Comparison of ENCODE assay signal across 25 mouse cellular contexts in genomic region chr5:51497910-51498517, GRCm38 (mm10).
DNase-seq lines count a peak whose midpoint lies in the region; ATAC-seq lines count a peak whose summit lies in the region.
"Had no signal": no experiment of that assay in that cellular context is flagged by ENCODE, and none has a peak within 500 bp of the region (broad histone marks: within the 10 kb centered on the region; RNA-seq: fewer than 3 reads in every experiment).

No protein-coding gene starts in this region.

- DNase-seq in hindbrain, embryonic 10.5 days (ENCODE audit: low spot score): peak; percentile 27
- DNase-seq in gastrocnemius, postnatal 14 days: no peak
- DNase-seq: adrenal gland, adult 8-10 months; gastrocnemius, postnatal 10 days; heart, adult 18-20 months; heart, postnatal 10 days; kidney, postnatal 4 days; lung, postnatal 4 days; thymus, postnatal 14 days had no signal

- no peak overlapping the region for H3K27ac ChIP-seq in hindbrain, embryonic 10.5 days
- H3K27ac ChIP-seq in hindbrain, embryonic 13.5 days: no peak overlapping the region
- no peak overlapping the region for H3K27ac ChIP-seq in hindbrain, embryonic 15.5 days (replicated peaks)
- H3K27ac ChIP-seq: embryonic facial prominence, embryonic 15.5 days; forebrain, embryonic 15.5 days; limb, embryonic 15.5 days; liver, embryonic 14.5 days; lung, embryonic 15.5 days; midbrain, embryonic 12.5 days; neural tube, embryonic 12.5 days had no signal

- H3K4me3 ChIP-seq in hindbrain, embryonic 10.5 days: no peak overlapping the region
- H3K4me3 ChIP-seq in hindbrain, embryonic 13.5 days: no peak overlapping the region
- H3K4me3 ChIP-seq in megakaryocyte, embryonic 14.5 days (replicated peaks): peak overlapping the region; percentile 12
- no peak overlapping the region for H3K4me3 ChIP-seq in hindbrain, embryonic 15.5 days
- H3K4me3 ChIP-seq: embryonic facial prominence, embryonic 15.5 days; forebrain, embryonic 15.5 days; heart, embryonic 12.5 days; limb, embryonic 15.5 days; lung, embryonic 15.5 days; midbrain, embryonic 12.5 days; neural tube, embryonic 12.5 days had no signal

- H3K9me3 ChIP-seq in hindbrain, embryonic 10.5 days: no peaks in the 10 kb centered on the region
- H3K9me3 ChIP-seq in hindbrain, embryonic 13.5 days: no peaks in the 10 kb centered on the region
- H3K9me3 ChIP-seq in megakaryocyte, embryonic 14.5 days: peaks cover 11% of the 10 kb centered on the region
- no peaks in the 10 kb centered on the region for H3K9me3 ChIP-seq in hindbrain, embryonic 15.5 days
- H3K9me3 ChIP-seq: embryonic facial prominence, embryonic 15.5 days; forebrain, embryonic 15.5 days; heart, embryonic 12.5 days; limb, embryonic 15.5 days; lung, embryonic 15.5 days; midbrain, embryonic 12.5 days; neural tube, embryonic 12.5 days had no signal

- WGBS in hindbrain, embryonic 10.5 days: 58% methylated on average over 9 of the region's 9 CpGs
- 43% methylated on average over 9 of the region's 9 CpGs for WGBS in hindbrain, embryonic 13.5 days
- WGBS in hindbrain, embryonic 15.5 days: 49% methylated on average over 9 of the region's 9 CpGs

- H3K9ac ChIP-seq in hindbrain, embryonic 13.5 days: no peak overlapping the region
- H3K9ac ChIP-seq in hindbrain, embryonic 15.5 days: no peak overlapping the region
- H3K9ac ChIP-seq: embryonic facial prominence, embryonic 15.5 days; forebrain, embryonic 15.5 days; heart, embryonic 12.5 days; limb, embryonic 15.5 days; liver, embryonic 14.5 days; lung, embryonic 15.5 days; midbrain, embryonic 12.5 days; neural tube, embryonic 12.5 days had no signal

- ATAC-seq in hindbrain, embryonic 13.5 days (ENCODE audit: low FRiP score): no peak
- no peak for ATAC-seq in megakaryocyte, adult 5-6 weeks (ENCODE audit: poor library complexity, severe bottlenecking)
- ATAC-seq in common myeloid progenitor, adult 5-6 weeks (replicated peaks; ENCODE audit: low read depth, poor library complexity, severe bottlenecking): peak; percentile 47
- ATAC-seq in hindbrain, embryonic 15.5 days (ENCODE audit: low FRiP score, low read depth): peak; percentile 54
- ATAC-seq in megakaryocyte-erythroid progenitor cell, adult 5-6 weeks (replicated peaks; ENCODE audit: low FRiP score, low TSS enrichment, poor library complexity, severe bottlenecking): no peak
- ATAC-seq: activated CD4-positive, CD25-positive, alpha-beta regulatory T cell, adult 4 months; forebrain, embryonic 15.5 days; intestine, postnatal 0 days had no signal

- intact Hi-C loops in gastrocnemius, postnatal 14 days (cut with DNase I; ENCODE audit: low total_unique reads): no loop called here

- H3K36me3 ChIP-seq in hindbrain, embryonic 10.5 days: no peaks in the 10 kb centered on the region
- H3K36me3 ChIP-seq in hindbrain, embryonic 13.5 days: no peaks in the 10 kb centered on the region
- no peaks in the 10 kb centered on the region for H3K36me3 ChIP-seq in megakaryocyte, embryonic 14.5 days (replicated peaks; ENCODE audit: low read length)
- H3K36me3 ChIP-seq in hindbrain, embryonic 15.5 days: no peaks in the 10 kb centered on the region
- H3K36me3 ChIP-seq: embryonic facial prominence, embryonic 15.5 days; forebrain, embryonic 15.5 days; limb, embryonic 15.5 days; lung, embryonic 15.5 days; midbrain, embryonic 12.5 days; neural tube, embryonic 12.5 days had no signal

- H3K27me3 ChIP-seq in hindbrain, embryonic 10.5 days (ENCODE audit: insufficient read depth, poor library complexity, severe bottlenecking): no peaks in the 10 kb centered on the region
- H3K27me3 ChIP-seq in hindbrain, embryonic 13.5 days: no peaks in the 10 kb centered on the region
- H3K27me3 ChIP-seq in megakaryocyte, embryonic 14.5 days (replicated peaks): no peaks in the 10 kb centered on the region
- no peaks in the 10 kb centered on the region for H3K27me3 ChIP-seq in hindbrain, embryonic 15.5 days
- H3K27me3 ChIP-seq: embryonic facial prominence, embryonic 15.5 days; forebrain, embryonic 15.5 days; heart, embryonic 12.5 days; limb, embryonic 15.5 days; lung, embryonic 15.5 days; midbrain, embryonic 12.5 days; neural tube, embryonic 12.5 days had no signal

- H3K4me1 ChIP-seq in hindbrain, embryonic 10.5 days (replicated peaks): no peaks in the 10 kb centered on the region; the same call in 1 of the 2 replicates
- peaks cover 6% of the 10 kb centered on the region; the same call in 1 of the 2 replicates for H3K4me1 ChIP-seq in hindbrain, embryonic 13.5 days (replicated peaks)
- no peaks in the 10 kb centered on the region for H3K4me1 ChIP-seq in megakaryocyte, embryonic 14.5 days
- H3K4me1 ChIP-seq in hindbrain, embryonic 15.5 days (replicated peaks): no peaks in the 10 kb centered on the region
- H3K4me1 ChIP-seq: embryonic facial prominence, embryonic 15.5 days; heart, embryonic 12.5 days; limb, embryonic 15.5 days; neural tube, embryonic 12.5 days had no signal

- no peak overlapping the region for H3K4me2 ChIP-seq in hindbrain, embryonic 13.5 days
- H3K4me2 ChIP-seq in hindbrain, embryonic 15.5 days: no peak overlapping the region
- H3K4me2 ChIP-seq: embryonic facial prominence, embryonic 15.5 days; forebrain, embryonic 15.5 days; heart, embryonic 12.5 days; limb, embryonic 15.5 days; lung, embryonic 15.5 days; midbrain, embryonic 12.5 days; neural tube, embryonic 12.5 days had no signal

Comparison
In these comparisons a context has a peak if more than half of its experiments do, and no peak if none do; other contexts are left out.
1. ATAC-seq: peak in common myeloid progenitor, adult 5-6 weeks (single experiment) and hindbrain, embryonic 15.5 days (single experiment); none in hindbrain, embryonic 13.5 days (single experiment), megakaryocyte, adult 5-6 weeks (single experiment) and megakaryocyte-erythroid progenitor cell, adult 5-6 weeks (single experiment).